Mouse (Mus musculus) liver, postnatal 0 days (tissue): ENCODE results near the gene Gpha2.

Experiments
- CTCF ChIP-seq: sonication (generic); IDR thresholded peaks from 2 replicates; pipeline ENCODE4 v1.5.1; 2016; ENCODE audit warnings: antibody characterized with exemption, low read depth
- EP300 ChIP-seq: IDR thresholded peaks from 2 replicates; pipeline ENCODE4 v1.6.1; 2016; ENCODE audit warnings: antibody characterized with exemption, low read depth, mild to moderate bottlenecking

DNA sequence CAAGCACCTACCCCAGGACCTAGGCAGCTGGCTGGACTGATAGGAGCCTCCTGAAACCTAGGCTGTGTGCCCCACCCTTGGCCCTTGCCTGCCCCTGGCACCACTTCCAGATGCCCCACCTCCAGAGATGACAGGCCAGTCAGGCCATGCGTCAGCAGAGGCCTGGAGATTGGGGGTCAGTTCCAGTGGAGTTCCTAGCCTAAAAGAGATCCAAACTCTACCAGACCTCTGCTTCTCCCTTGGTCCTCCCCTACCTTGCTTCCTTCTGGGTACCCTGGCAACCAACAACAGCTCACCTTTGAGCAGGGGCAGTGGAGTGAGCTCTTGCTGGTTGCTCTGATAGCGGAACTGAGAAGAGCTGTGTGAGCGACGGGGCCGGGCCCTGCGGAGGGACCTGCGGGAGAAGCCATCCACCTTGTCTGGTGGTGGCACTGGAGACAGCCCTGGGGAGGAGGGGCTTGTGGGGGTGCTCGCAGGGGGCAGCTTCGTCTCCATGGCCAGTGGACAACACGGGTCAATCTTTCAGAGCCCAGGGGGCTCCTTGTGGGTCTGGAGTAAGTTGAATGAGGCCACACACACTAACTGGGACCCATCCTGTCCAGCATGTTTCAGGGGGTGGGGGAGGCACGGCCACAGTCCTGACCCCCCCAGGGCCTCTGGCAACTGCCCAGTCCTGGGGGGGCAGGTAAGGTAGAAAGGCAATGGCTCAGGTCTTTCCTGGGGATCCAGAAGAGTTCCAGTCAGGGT lies 8.3 kb downstream of the Gpha2 start:
- TF ChIP-seq CTCF (no peak), EP300 (no peak)
